Mouse (Mus musculus) lung, postnatal 0 days (tissue): ENCODE data around the gene Tarbp1. TPM values are rescaled to one million over a fixed set of nuclear protein-coding genes. Genes with fewer than 3 reads are reported as not detected.

Experiments
- ATAC-seq: fragments of 200-750 bp; cut with Nextera tagmentation; 2 replicates; pipeline ENCODE4 v1.8.0; 2017; ENCODE audit warnings: moderate library complexity
- DNase-seq: peaks from one replicate; pipeline ENCODE4 v3.0.0-alpha.2; 2016; ENCODE audit warnings: low spot score
- H3K27ac ChIP-seq: fragments of 300-500 bp; sonication (generic); 2 replicates; pipeline ENCODE4 v1.5.1; 2014; ENCODE audit warnings: antibody characterized with exemption, mild to moderate bottlenecking, low read length, mixed read lengths
- H3K27me3 ChIP-seq: fragments of 300-500 bp; sonication (generic); replicated peaks from 2 replicates; pipeline ENCODE4 v1.6.1; 2014; ENCODE audit warnings: low read length, mixed read lengths; ENCODE audit not compliant: insufficient read depth
- H3K36me3 ChIP-seq: fragments of 300-500 bp; sonication (generic); 2 replicates; pipeline ENCODE4 v1.6.1; 2014; ENCODE audit warnings: low read length, mixed read lengths; ENCODE audit not compliant: insufficient read depth
- H3K4me1 ChIP-seq: fragments of 300-500 bp; sonication (generic); 2 replicates; pipeline ENCODE4 v1.6.1; 2014; ENCODE audit warnings: antibody characterized with exemption, low read depth, low read length, mixed read lengths; ENCODE audit not compliant: insufficient read depth
- H3K4me2 ChIP-seq: fragments of 300-500 bp; sonication (generic); replicated peaks from 2 replicates; pipeline ENCODE4 v1.6.1; 2014; ENCODE audit warnings: low read depth, mild to moderate bottlenecking, low read length, moderate library complexity, mixed read lengths
- H3K4me3 ChIP-seq: fragments of 300-500 bp; sonication (generic); 2 replicates; pipeline ENCODE4 v1.5.1; 2014; ENCODE audit warnings: low read depth, low read length
- H3K9ac ChIP-seq: fragments of 300-500 bp; sonication (generic); replicated peaks from 2 replicates; pipeline ENCODE4 v1.6.1; 2014; ENCODE audit warnings: low read depth, mild to moderate bottlenecking
- H3K9me3 ChIP-seq: fragments of 300-500 bp; sonication (generic); 2 replicates; pipeline ENCODE4 v1.6.1; 2016; ENCODE audit warnings: low read length, mixed read lengths
- CTCF ChIP-seq: IDR thresholded peaks from 2 replicates; pipeline ENCODE4 v1.5.1; 2016; ENCODE audit warnings: antibody characterized with exemption, mild to moderate bottlenecking
- EP300 ChIP-seq: IDR thresholded peaks from 2 replicates; pipeline ENCODE4 v1.6.1; 2016; ENCODE audit warnings: antibody characterized with exemption, mild to moderate bottlenecking, control low read depth
- WGBS: fragments of 180-500 bp; shearing (Covaris S2); extraction: QIAGEN DNeasy Blood & Tissue Kit; methylation state at CpG from one replicate; pipeline ENCODE4 v1.1.7; 2014; 5-methylcytosine and 5-hydroxymethylcytosine counted together
- polyA plus RNA-seq: library from polyadenylated mRNA; unstranded; fragments of >200 nt; fragmentation: Nextera tagmentation; extraction: Ambion mirVana; gene quantifications from 2 replicates; pipeline ENCODE4 v1.2.1, GENCODE M21; 2015

Gene Tarbp1
- polyA plus RNA-seq, 1 experiment from 2014 or later = 1.2 TPM

DNA sequence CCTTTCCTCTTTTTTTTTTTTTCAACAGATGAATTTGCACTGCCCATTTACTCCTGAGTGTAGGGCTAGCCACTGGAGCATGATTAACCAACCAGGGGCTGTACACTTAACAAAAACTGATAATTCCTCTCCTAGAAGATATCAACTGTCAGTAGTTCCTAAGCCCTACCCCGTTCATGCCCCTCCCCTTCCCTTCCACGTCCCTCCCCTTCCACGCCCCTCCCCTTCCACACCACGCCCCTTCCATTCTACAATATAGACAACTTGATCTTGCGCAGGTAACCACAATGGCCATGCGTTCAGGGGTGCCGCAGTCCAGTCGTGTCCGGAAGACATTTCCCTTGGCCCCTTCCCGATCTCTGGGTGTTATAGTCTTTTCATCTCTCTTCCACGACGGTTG is 20.6 kb upstream of the Tarbp1 start:
- H3K27ac ChIP-seq = no peak overlapping the region
- WGBS = 73% methylated on average over 12 of the region's 12 CpGs
- TF ChIP-seq EP300 = no peak
- TF ChIP-seq CTCF = no peak
- H3K36me3 ChIP-seq = no peaks in the 10 kb centered on the region
- ATAC-seq = no peak
- no peaks in the 10 kb centered on the region for H3K9me3 ChIP-seq
- H3K9ac ChIP-seq = no peak overlapping the region
- H3K4me2 ChIP-seq = no peak overlapping the region
- peaks cover 3% of the 10 kb centered on the region; the same call in 1 of the 2 replicates for H3K4me1 ChIP-seq
- no peak for DNase-seq
- no peak overlapping the region for H3K4me3 ChIP-seq
- no peaks in the 10 kb centered on the region for H3K27me3 ChIP-seq

DNA sequence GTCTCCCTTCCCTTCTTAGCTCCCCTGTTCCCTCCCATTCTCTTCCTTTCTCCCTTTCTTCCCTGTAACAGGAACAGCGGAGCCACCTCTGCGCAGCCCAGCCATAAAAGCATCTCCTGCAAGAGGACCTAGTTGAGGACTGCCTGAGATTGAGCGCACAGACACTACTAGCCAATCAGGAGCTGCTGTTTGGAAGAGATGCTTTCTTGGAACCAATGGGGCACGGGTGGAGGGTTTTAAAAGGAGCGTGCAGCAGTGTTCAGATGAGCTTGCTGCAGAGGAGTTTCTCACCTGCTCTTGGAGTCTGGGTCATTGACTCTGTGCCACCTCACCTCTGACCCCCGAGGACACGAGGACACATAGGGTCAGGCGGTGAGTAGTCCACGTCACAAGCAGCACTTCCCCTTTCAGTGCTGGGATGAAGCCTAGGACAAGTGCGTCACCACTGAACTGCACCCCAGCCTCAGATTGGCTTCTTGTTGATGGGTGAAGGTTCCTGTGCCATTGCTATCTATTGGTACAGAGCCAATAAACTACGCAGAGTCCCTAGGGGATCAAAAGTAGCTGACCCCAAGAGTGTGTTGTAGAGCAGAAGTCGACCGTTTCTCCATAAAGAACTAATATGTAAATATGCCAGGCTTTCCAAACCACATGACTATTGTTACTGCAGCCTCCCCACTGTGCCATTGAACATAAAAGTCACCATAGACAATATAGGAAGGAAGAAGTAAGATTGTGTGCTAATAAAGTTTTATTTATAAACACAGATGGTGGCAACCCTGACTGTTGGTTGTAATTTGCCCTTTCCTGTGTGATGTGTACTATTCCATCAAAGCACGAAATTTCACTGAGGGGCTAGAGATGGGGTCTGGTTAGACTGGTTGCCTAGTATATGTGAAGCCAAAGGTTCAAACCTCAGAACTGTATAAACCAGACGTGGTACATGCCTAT is 19.6 kb upstream of the Tarbp1 start:
- no peak for TF ChIP-seq CTCF
- no peak for TF ChIP-seq EP300
- Histone ChIP-seq H3K27ac (no peak overlapping the region), H3K4me3 (no peak overlapping the region), H3K9ac (no peak overlapping the region), H3K27me3 (no peaks in the 10 kb centered on the region), H3K4me1 (peaks cover 3% of the 10 kb centered on the region; the same call in 1 of the 2 replicates), H3K9me3 (no peaks in the 10 kb centered on the region), H3K4me2 (no peak overlapping the region), H3K36me3 (no peaks in the 10 kb centered on the region)
- no peak for ATAC-seq
- DNase-seq = peak; percentile 32
- WGBS = 75% methylated on average over 15 of the region's 15 CpGs

DNA sequence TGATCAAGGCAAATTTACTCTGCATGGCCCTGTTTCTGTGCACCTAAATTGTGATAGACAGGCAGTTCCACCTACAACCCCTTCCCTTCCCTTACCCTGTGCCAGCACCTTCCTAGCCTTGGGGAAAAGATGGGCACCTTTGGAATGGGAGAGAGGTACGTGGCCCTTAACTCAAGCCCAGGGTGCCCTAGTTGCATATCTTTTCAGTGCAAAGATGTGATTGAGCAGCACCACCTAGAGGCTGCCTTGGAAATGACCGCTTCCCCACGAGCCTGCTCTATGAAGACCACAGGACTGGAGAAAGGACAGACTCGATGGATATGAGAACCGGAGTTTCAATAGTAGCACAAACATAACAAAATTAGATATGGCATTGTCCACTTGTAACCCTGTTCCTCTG is 8.1 kb upstream of the Tarbp1 start:
- Histone ChIP-seq H3K27me3 (no peaks in the 10 kb centered on the region), H3K9ac (no peak overlapping the region), H3K36me3 (no peaks in the 10 kb centered on the region), H3K4me1 (no peaks in the 10 kb centered on the region), H3K4me3 (no peak overlapping the region), H3K9me3 (no peaks in the 10 kb centered on the region), H3K4me2 (no peak overlapping the region), H3K27ac (no peak overlapping the region)
- peak; percentile 73 for DNase-seq
- ATAC-seq = peak; percentile 64
- TF ChIP-seq EP300 (no peak), CTCF (peak; percentile 92)
- WGBS = 5% methylated on average over 5 of the region's 5 CpGs

DNA sequence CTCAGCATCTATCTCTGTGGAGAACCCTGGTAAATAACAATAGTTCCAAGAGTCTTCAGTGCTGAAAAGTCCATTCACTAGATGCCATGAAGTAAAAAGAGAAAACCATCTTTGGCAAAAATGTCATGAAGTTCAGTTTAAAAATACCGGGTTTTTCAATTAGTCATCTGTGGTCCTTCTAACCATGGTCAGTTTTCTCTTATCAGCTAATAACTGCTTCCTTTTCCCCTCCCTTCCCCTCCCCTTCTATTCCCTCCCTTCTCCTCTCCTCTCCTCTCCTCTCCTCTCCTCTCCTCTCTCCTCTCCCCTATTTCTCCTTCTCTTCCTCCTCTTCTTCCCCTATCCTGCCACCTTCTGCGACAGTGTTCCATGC is 7.5 kb upstream of the Tarbp1 start:
- Histone ChIP-seq H3K27ac (no peak overlapping the region), H3K4me3 (no peak overlapping the region), H3K9me3 (no peaks in the 10 kb centered on the region), H3K4me2 (no peak overlapping the region), H3K36me3 (no peaks in the 10 kb centered on the region), H3K9ac (no peak overlapping the region), H3K27me3 (no peaks in the 10 kb centered on the region), H3K4me1 (no peaks in the 10 kb centered on the region)
- no peak for TF ChIP-seq CTCF
- no peak for TF ChIP-seq EP300
- ATAC-seq = no peak
- no peak for DNase-seq
- WGBS = 56% methylated on average over 2 of the region's 2 CpGs

DNA sequence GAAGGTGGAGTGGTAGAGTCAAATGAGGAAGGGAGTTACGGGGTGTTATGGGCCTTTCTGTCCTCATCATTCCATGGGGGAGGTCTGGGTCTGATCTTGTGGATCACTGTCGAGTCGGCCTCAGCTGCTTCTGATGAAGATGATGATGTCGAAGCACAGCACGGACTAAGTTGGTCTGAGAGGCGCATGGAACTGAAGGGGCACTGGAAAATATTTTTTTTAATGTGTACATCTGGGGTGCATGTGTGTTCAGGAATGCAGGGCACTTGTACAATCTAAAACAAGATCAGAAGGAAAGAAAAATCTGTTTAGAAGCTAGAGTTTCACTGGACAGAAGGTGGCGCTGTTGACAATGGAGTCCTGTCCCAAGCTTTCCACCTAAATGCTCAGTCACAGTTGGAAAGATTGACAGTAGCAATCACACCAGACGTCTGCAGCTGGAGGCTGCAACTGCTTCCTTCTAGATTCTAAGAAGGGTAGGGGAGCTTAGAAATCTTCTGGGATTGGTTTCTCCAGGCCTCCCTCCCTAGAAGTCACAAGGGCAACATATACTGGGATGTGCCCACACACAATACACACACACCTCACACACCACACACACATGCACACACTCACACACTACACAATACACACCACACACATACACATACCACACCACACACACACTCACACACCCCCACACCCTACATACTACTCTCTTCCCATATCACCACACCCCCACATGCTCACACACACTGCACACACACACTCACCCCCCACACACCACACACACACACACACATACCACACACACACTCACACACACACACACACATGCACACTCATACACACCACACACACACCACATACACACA is 6.9 kb upstream of the Tarbp1 start:
- 35% methylated on average over 8 of the region's 8 CpGs for whole genome bisulfite sequencing

DNA sequence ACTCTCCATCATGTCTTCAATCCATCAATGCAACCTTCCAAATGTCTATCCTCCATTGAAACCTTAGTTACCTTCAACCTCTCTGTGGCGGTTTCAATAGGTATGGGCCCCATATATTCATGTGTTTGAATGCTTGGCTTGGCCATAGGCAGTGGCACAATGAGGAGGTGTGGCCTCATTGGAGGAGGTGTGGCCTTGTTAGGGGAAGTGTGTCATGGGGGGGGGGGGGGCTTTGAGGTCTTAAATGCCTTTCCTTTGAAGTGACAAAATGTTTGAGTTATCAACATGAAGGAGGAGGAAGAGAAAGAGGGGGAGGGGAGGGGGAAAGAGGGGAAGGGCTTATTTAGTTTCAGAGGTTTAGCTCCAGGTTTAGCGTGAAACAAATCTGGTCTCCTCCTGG is 5.5 kb upstream of the Tarbp1 start:
- DNase-seq (no peak), ATAC-seq (no peak)
- no peak overlapping the region for H3K9ac ChIP-seq
- 56% methylated on average over 2 of the region's 2 CpGs for WGBS
- TF ChIP-seq CTCF (no peak), EP300 (no peak)
- no peak overlapping the region for H3K4me3 ChIP-seq
- no peak overlapping the region for H3K4me2 ChIP-seq
- no peaks in the 10 kb centered on the region for H3K27me3 ChIP-seq
- H3K4me1 ChIP-seq = no peaks in the 10 kb centered on the region
- no peaks in the 10 kb centered on the region for H3K36me3 ChIP-seq
- H3K27ac ChIP-seq = no peak overlapping the region
- no peaks in the 10 kb centered on the region for H3K9me3 ChIP-seq

More for the DNA sequence above, 6.9 kb upstream of the Tarbp1 start:
- Histone ChIP-seq H3K4me2 (no peak overlapping the region), H3K36me3 (no peaks in the 10 kb centered on the region), H3K27ac (no peak overlapping the region), H3K27me3 (no peaks in the 10 kb centered on the region), H3K9me3 (no peaks in the 10 kb centered on the region), H3K4me3 (no peak overlapping the region), H3K4me1 (no peaks in the 10 kb centered on the region), H3K9ac (no peak overlapping the region)
- ATAC-seq (peak; percentile 49), DNase-seq (peak; percentile 90)
- peak; percentile 78 for TF ChIP-seq CTCF
- TF ChIP-seq EP300 = no peak
